Mouse (Mus musculus) embryonic facial prominence, embryonic 11.5 days (tissue): ENCODE results near the gene Map3k6. TPM values are rescaled to one million over a fixed set of nuclear protein-coding genes. Genes with fewer than 3 reads are reported as not detected.

Experiments
- ATAC-seq: fragments of 200-750 bp; cut with Nextera tagmentation; replicated peaks from 2 replicates; pipeline ENCODE4 v1.8.0; 2017; ENCODE audit warnings: low read depth; ENCODE audit not compliant: insufficient number of reproducible peaks, low FRiP score, low TSS enrichment
- DNase-seq: peaks from one replicate; pipeline ENCODE4 v3.0.0-alpha.2; 2015; ENCODE audit warnings: low spot score
- H3K27ac ChIP-seq: fragments of 300-500 bp; sonication (generic); replicated peaks from 2 replicates; pipeline ENCODE4 v1.5.1; 2014; ENCODE audit warnings: mild to moderate bottlenecking, low read depth, low read length, control low read depth
- H3K27me3 ChIP-seq: fragments of 300-500 bp; sonication (generic); 2 replicates; pipeline ENCODE4 v1.6.1; 2014; ENCODE audit warnings: mild to moderate bottlenecking, low read length, moderate library complexity, mixed read lengths; ENCODE audit not compliant: control insufficient read depth, insufficient read depth
- H3K36me3 ChIP-seq: fragments of 300-500 bp; sonication (generic); replicated peaks from 2 replicates; pipeline ENCODE4 v1.6.1; 2014; ENCODE audit warnings: low read depth, mild to moderate bottlenecking, low read length, moderate library complexity, mixed read lengths; ENCODE audit not compliant: control insufficient read depth, insufficient read depth
- H3K4me1 ChIP-seq: fragments of 300-500 bp; sonication (generic); 2 replicates; pipeline ENCODE4 v1.6.1; 2014; ENCODE audit warnings: low read length, mixed read lengths; ENCODE audit not compliant: control insufficient read depth, insufficient read depth
- H3K4me2 ChIP-seq: fragments of 300-500 bp; sonication (generic); 2 replicates; pipeline ENCODE4 v1.6.1; 2014; ENCODE audit warnings: low read depth, mild to moderate bottlenecking, control low read depth, low read length, moderate library complexity
- H3K4me3 ChIP-seq: fragments of 300-500 bp; sonication (generic); 2 replicates; pipeline ENCODE4 v1.5.1; 2014; ENCODE audit warnings: low read depth, low read length, control low read depth
- H3K9ac ChIP-seq: fragments of 300-500 bp; sonication (generic); replicated peaks from 2 replicates; pipeline ENCODE4 v1.6.1; 2014; ENCODE audit warnings: mild to moderate bottlenecking, control low read depth, low read length
- H3K9me3 ChIP-seq: fragments of 300-500 bp; sonication (generic); replicated peaks from 2 replicates; pipeline ENCODE4 v1.6.1; 2016; ENCODE audit warnings: mild to moderate bottlenecking, low read length, inconsistent platforms, mixed read lengths; ENCODE audit not compliant: control insufficient read depth
- WGBS: fragments of 180-500 bp; shearing (Covaris S2); extraction: QIAGEN DNeasy Blood & Tissue Kit; methylation state at CpG from one replicate; pipeline ENCODE4 v1.1.7; 2014; 5-methylcytosine and 5-hydroxymethylcytosine counted together
- polyA plus RNA-seq: library from polyadenylated mRNA; unstranded; fragments of >200 nt; fragmentation: Nextera tagmentation; extraction: Ambion mirVana; gene quantifications from 2 replicates; pipeline ENCODE4 v1.2.1, GENCODE M21; 2014

Map3k6 gene
- polyA plus RNA-seq, 1 experiment from 2014 or later = 1.9 TPM

DNA sequence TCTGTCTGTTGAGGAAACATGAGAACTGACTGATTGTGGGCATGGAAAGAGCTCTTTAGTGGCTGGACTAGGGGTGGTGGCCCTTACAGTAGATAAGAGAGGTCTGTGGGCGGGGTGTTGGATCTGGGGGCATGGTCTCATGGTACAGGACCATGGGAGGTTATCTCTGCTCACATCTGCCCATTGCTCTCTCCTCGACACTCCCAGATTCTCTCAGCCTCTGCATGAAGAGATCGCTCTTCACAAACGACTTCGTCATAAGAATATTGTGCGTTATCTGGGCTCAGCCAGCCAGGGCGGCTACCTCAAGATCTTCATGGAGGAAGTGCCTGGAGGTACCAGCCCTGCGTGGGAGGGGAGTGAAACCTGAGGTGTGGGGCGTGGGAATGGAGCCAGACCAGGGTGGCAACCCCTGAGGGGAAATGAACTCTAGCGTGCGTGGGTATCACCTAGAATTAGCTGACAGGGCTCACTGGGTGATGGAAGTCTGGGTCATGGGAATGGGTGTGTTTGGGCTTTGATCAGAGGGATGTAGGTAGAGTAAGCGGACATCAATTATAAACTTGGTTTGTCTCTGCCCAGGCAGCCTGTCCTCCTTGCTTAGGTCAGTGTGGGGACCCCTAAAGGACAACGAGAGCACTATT is 7.3 kb downstream of the Map3k6 start:
- Histone ChIP-seq H3K4me1 (no peaks in the 10 kb centered on the region; the same call in 1 of the 2 replicates), H3K9ac (no peak overlapping the region), H3K4me3 (no peak overlapping the region), H3K27me3 (peaks cover 39% of the 10 kb centered on the region), H3K36me3 (no peaks in the 10 kb centered on the region), H3K4me2 (no peak overlapping the region), H3K27ac (no peak overlapping the region), H3K9me3 (no peaks in the 10 kb centered on the region)
- no peak for DNase-seq
- ATAC-seq = no peak
- 76% methylated on average over 13 of the region's 13 CpGs for WGBS

- Histone ChIP-seq H3K27me3 (peaks cover 39% of the 10 kb centered on the region), H3K4me2 (peak overlapping the region; percentile 78), H3K9me3 (no peaks in the 10 kb centered on the region), H3K9ac (peak overlapping the region; percentile 44), H3K4me1 (no peaks in the 10 kb centered on the region; the same call in 1 of the 2 replicates), H3K4me3 (peak overlapping the region; percentile 36), H3K27ac (no peak overlapping the region), H3K36me3 (no peaks in the 10 kb centered on the region)
- DNase-seq (peak; percentile 80), ATAC-seq (no peak)
- 3% methylated on average over 22 of the region's 22 CpGs for WGBS
These were observed 10.0 kb downstream of the Map3k6 start for GRCm38 (mm10) chr4:133250609-133251008.

GRCm38 (mm10) chr4:133251214-133251613 is 10.6 kb downstream of the Map3k6 start:
- H3K4me2 ChIP-seq = peak overlapping the region; percentile 78
- no peaks in the 10 kb centered on the region; the same call in 1 of the 2 replicates for H3K4me1 ChIP-seq
- H3K9ac ChIP-seq = peak overlapping the region; percentile 44
- no peaks in the 10 kb centered on the region for H3K9me3 ChIP-seq
- H3K36me3 ChIP-seq = no peaks in the 10 kb centered on the region
- ATAC-seq (no peak), DNase-seq (peak; percentile 38)
- H3K27me3 ChIP-seq = peaks cover 41% of the 10 kb centered on the region
- WGBS = 1% methylated on average over 30 of the region's 31 CpGs
- H3K27ac ChIP-seq = no peak overlapping the region
- peak overlapping the region; percentile 36 for H3K4me3 ChIP-seq

GRCm38 (mm10) chr4:133252089-133252488 is 11.5 kb downstream of the Map3k6 start:
- Histone ChIP-seq H3K4me3 (no peak overlapping the region), H3K9me3 (no peaks in the 10 kb centered on the region), H3K27me3 (peaks cover 43% of the 10 kb centered on the region), H3K27ac (no peak overlapping the region), H3K36me3 (no peaks in the 10 kb centered on the region), H3K4me2 (no peak overlapping the region), H3K4me1 (no peaks in the 10 kb centered on the region; the same call in 1 of the 2 replicates), H3K9ac (no peak overlapping the region)
- 33% methylated on average over 4 of the region's 4 CpGs for WGBS
- DNase-seq = peak; percentile 43
- no peak for ATAC-seq

GRCm38 (mm10) chr4:133253412-133253811 is 12.8 kb downstream of the Map3k6 start:
- Histone ChIP-seq H3K9ac (no peak overlapping the region), H3K9me3 (no peaks in the 10 kb centered on the region), H3K36me3 (no peaks in the 10 kb centered on the region), H3K4me3 (no peak overlapping the region), H3K4me2 (no peak overlapping the region), H3K27ac (no peak overlapping the region), H3K4me1 (no peaks in the 10 kb centered on the region; the same call in 1 of the 2 replicates), H3K27me3 (peaks cover 37% of the 10 kb centered on the region)
- ATAC-seq (no peak), DNase-seq (no peak)
- 90% methylated on average over 12 of the region's 12 CpGs for WGBS

DNA sequence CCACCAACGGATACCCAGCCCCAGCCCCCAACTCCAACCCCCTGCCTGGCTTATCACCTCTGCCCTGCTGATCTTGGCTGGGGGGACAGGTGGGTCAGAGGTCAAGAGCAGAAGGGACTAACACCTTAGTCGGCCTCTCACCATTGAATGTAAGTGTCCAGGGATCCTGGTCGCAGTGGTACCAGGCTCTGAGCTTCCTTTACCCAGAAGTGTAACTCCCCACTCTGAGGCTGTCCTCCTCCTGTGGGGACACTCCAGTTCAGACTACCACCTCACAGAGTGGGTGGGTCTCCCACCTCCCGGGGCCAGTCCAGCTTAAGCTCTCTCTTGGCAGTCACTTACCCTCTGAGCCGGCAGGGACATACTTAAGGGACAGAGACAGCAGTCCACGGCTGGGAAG is 14.8 kb downstream of the Map3k6 start:
- H3K9ac ChIP-seq = no peak overlapping the region
- H3K4me1 ChIP-seq = no peaks in the 10 kb centered on the region; the same call in 1 of the 2 replicates
- H3K36me3 ChIP-seq = no peaks in the 10 kb centered on the region
- no peak overlapping the region for H3K4me3 ChIP-seq
- H3K27ac ChIP-seq = no peak overlapping the region
- H3K27me3 ChIP-seq = peaks cover 31% of the 10 kb centered on the region
- no peaks in the 10 kb centered on the region for H3K9me3 ChIP-seq
- ATAC-seq = no peak
- DNase-seq = no peak
- no peak overlapping the region for H3K4me2 ChIP-seq
- 61% methylated on average over 6 of the region's 6 CpGs for WGBS

DNA sequence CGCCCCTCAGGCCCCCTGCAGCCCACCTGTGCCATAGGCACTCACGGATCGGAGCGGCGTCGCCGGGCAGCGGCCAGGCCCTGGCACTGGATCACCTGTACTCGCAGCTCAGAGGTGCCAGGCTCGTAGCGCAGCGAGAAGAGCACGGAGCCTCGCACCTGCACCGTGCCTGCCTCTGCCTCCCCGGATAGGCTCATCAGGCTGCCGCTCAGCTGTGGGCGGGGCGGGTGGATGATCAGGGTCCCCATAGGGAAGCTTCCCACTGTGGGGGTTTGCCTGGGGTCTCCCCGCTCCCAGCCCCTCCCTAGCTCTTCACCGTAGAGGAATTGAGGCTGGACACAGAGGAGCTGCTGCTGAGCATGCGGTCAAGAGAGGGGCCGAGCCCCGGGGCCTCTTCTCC is 16.2 kb downstream of the Map3k6 start:
- Histone ChIP-seq H3K36me3 (no peaks in the 10 kb centered on the region), H3K27me3 (peaks cover 19% of the 10 kb centered on the region), H3K9ac (no peak overlapping the region), H3K27ac (no peak overlapping the region), H3K4me3 (no peak overlapping the region), H3K4me2 (no peak overlapping the region), H3K4me1 (no peaks in the 10 kb centered on the region; the same call in 1 of the 2 replicates), H3K9me3 (no peaks in the 10 kb centered on the region)
- no peak for ATAC-seq
- WGBS = 17% methylated on average over 24 of the region's 24 CpGs
- no peak for DNase-seq

DNA sequence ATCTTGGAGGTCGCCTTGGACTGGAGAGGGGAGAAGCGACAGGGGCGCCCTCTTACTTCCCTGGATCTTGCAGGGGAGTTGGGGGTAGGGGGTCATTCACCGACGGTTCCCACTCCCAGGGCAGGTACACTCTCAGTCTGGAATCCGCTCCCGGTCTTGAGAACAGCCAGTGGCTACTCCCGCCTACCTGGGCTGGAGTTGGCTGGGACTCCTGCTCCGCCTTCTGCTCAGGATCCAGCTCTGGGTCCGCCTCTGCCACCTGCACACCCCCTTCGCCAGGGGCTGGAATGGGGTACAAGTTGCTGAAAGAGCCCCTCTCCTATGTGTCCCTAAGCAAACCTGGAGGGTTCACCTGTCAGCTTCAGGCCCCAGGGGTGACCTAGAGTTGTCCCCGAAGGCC is 16.6 kb downstream of the Map3k6 start:
- ATAC-seq (no peak), DNase-seq (no peak)
- Histone ChIP-seq H3K27me3 (peaks cover 14% of the 10 kb centered on the region), H3K9me3 (no peaks in the 10 kb centered on the region), H3K4me2 (no peak overlapping the region), H3K27ac (no peak overlapping the region), H3K4me3 (no peak overlapping the region), H3K4me1 (no peaks in the 10 kb centered on the region; the same call in 1 of the 2 replicates), H3K9ac (no peak overlapping the region), H3K36me3 (no peaks in the 10 kb centered on the region)
- 31% methylated on average over 12 of the region's 12 CpGs for WGBS
